In the genomic region with DNA sequence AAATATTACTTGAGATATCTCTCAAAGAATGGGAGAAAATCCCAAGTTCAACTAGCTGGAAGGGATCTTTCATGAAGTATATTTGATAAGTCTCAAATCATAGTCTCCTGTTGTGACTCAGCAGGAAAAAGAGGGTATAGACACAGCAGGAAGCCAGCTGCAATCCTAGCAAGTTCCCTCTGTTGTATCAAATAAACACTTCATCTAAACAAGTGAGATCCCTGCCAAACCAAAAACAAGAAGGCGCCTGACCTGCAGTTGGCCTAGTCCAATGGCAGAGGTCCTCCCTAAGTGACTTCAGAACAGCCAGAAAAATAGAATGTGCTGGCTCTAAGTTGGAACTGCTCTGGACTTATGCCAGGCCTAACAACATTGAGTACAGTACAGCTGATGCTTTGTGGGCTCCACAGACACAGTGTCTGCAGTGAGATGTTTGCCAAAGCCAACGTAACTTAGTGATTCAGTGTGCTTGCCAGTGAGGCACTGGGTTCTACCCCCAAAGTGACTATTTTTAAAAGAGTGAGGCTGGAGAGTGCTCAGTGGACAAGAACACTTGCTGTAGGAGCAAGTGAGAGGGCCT, we compare ENCODE assay signal across 10 mouse cellular contexts. TPM values are rescaled to one million over a fixed set of nuclear protein-coding genes. Genes with fewer than 3 reads are reported as not detected.
DNase-seq lines count a peak whose midpoint lies in the region; ATAC-seq and TF ChIP-seq lines count a peak whose summit lies in the region.
"Had no signal": no experiment of that assay in that cellular context is flagged by ENCODE, and none has a peak within 500 bp of the region (broad histone marks: within the 10 kb centered on the region; RNA-seq: fewer than 3 reads in every experiment).

No protein-coding gene starts in this region.

- H3K9ac ChIP-seq in forebrain, embryonic 15.5 days (replicated peaks), result no peak overlapping the region
- no peak overlapping the region for H3K9ac ChIP-seq in stomach, embryonic 16.5 days (ENCODE audit: low read length)
- no peak overlapping the region for H3K9ac ChIP-seq in stomach, postnatal 0 days (ENCODE audit: low read length)
- no peak overlapping the region for H3K9ac ChIP-seq in midbrain, embryonic 16.5 days (ENCODE audit: low read depth, low read length)
- H3K9ac ChIP-seq: limb, embryonic 15.5 days had no signal

- no peaks in the 10 kb centered on the region for H3K4me1 ChIP-seq in forebrain, embryonic 15.5 days
- no peaks in the 10 kb centered on the region for H3K4me1 ChIP-seq in forebrain, embryonic 10.5 days
- H3K4me1 ChIP-seq in stomach, embryonic 16.5 days (ENCODE audit: control insufficient read depth, insufficient read depth, low read length), result no peaks in the 10 kb centered on the region
- no peaks in the 10 kb centered on the region for H3K4me1 ChIP-seq in stomach, postnatal 0 days (replicated peaks; ENCODE audit: control insufficient read depth, insufficient read depth)
- no peaks in the 10 kb centered on the region for H3K4me1 ChIP-seq in midbrain, embryonic 16.5 days (ENCODE audit: control insufficient read depth, insufficient read depth, low read length)
- H3K4me1 ChIP-seq: limb, embryonic 15.5 days had no signal

- no peak overlapping the region for H3K4me3 ChIP-seq in forebrain, embryonic 15.5 days
- no peak overlapping the region for H3K4me3 ChIP-seq in forebrain, embryonic 10.5 days
- H3K4me3 ChIP-seq in stomach, embryonic 16.5 days (replicated peaks; ENCODE audit: low read length), result no peak overlapping the region
- no peak overlapping the region for H3K4me3 ChIP-seq in stomach, postnatal 0 days (ENCODE audit: low read depth, low read length)
- H3K4me3 ChIP-seq in midbrain, embryonic 16.5 days (ENCODE audit: low read depth, low read length), result no peak overlapping the region
- H3K4me3 ChIP-seq: limb, embryonic 15.5 days had no signal

- H3K36me3 ChIP-seq in forebrain, embryonic 15.5 days, result peaks cover 38% of the 10 kb centered on the region
- peaks cover 49% of the 10 kb centered on the region for H3K36me3 ChIP-seq in forebrain, embryonic 10.5 days (replicated peaks)
- 0 out of 2 replicates have a peak, but pooled peaks cover 2% of the 10 kb centered on the region for H3K36me3 ChIP-seq in stomach, embryonic 16.5 days (ENCODE audit: control insufficient read depth, insufficient read depth, low read length)
- peaks cover 13% of the 10 kb centered on the region for H3K36me3 ChIP-seq in stomach, postnatal 0 days (ENCODE audit: control insufficient read depth, insufficient read depth, low read length)
- H3K36me3 ChIP-seq in midbrain, embryonic 16.5 days (ENCODE audit: control insufficient read depth, insufficient read depth, low read length), result peaks cover 31% of the 10 kb centered on the region

- 0 out of 2 replicates have a peak, but pooled peaks have one; percentile 8 for ATAC-seq in forebrain, embryonic 15.5 days (replicated peaks)
- ATAC-seq in stomach, embryonic 16.5 days (ENCODE audit: insufficient read depth, low FRiP score), result 0 out of 2 replicates have a peak, but pooled peaks have one; percentile 47
- ATAC-seq in stomach, postnatal 0 days (ENCODE audit: low FRiP score, low TSS enrichment), result no peak
- ATAC-seq in midbrain, embryonic 16.5 days, result peak; percentile 66; the same call in 1 of the 2 replicates

- 66% methylated on average over 2 of the region's 2 CpGs for WGBS in forebrain, embryonic 15.5 days
- 90% methylated on average over 2 of the region's 2 CpGs for WGBS in forebrain, embryonic 10.5 days
- 66% methylated on average over 2 of the region's 2 CpGs for WGBS in stomach, embryonic 16.5 days
- WGBS in stomach, postnatal 0 days, result 45% methylated on average over 2 of the region's 2 CpGs
- WGBS in midbrain, embryonic 16.5 days, result 89% methylated on average over 2 of the region's 2 CpGs

- no peaks in the 10 kb centered on the region for H3K9me3 ChIP-seq in forebrain, embryonic 15.5 days
- no peaks in the 10 kb centered on the region for H3K9me3 ChIP-seq in forebrain, embryonic 10.5 days
- no peaks in the 10 kb centered on the region for H3K9me3 ChIP-seq in stomach, embryonic 16.5 days (replicated peaks; ENCODE audit: control insufficient read depth, low read length)
- no peaks in the 10 kb centered on the region for H3K9me3 ChIP-seq in stomach, postnatal 0 days (ENCODE audit: control insufficient read depth, low read length)
- no peaks in the 10 kb centered on the region for H3K9me3 ChIP-seq in midbrain, embryonic 16.5 days (replicated peaks; ENCODE audit: control insufficient read depth, low read length, poor library complexity, severe bottlenecking)
- H3K9me3 ChIP-seq: limb, embryonic 15.5 days had no signal

- TF ChIP-seq EP300 in stomach, postnatal 0 days (optimal IDR thresholded peaks at IDR 0.05), result no peak

- no peak for DNase-seq in forebrain, embryonic 10.5 days (ENCODE audit: extremely low spot score, low spot score)
- DNase-seq in stomach, postnatal 0 days (ENCODE audit: low spot score), result no peak
- peak; percentile 63 to 64 for DNase-seq in layer of hippocampus, adult 8-10 months (ENCODE audit: low spot score in 2 of 2)
- no peak for DNase-seq in spleen, postnatal 10 days (ENCODE audit: low spot score in 2 of 2)
- no peak for DNase-seq in cerebellum, postnatal 25 days

- H3K4me2 ChIP-seq in forebrain, embryonic 15.5 days (replicated peaks), result no peak overlapping the region
- no peak overlapping the region for H3K4me2 ChIP-seq in stomach, embryonic 16.5 days (ENCODE audit: low read depth, low read length)
- H3K4me2 ChIP-seq in stomach, postnatal 0 days (replicated peaks; ENCODE audit: low read depth), result no peak overlapping the region
- no peak overlapping the region for H3K4me2 ChIP-seq in midbrain, embryonic 16.5 days (ENCODE audit: low read length)
- H3K4me2 ChIP-seq: limb, embryonic 15.5 days had no signal

- TF ChIP-seq CTCF in stomach, postnatal 0 days (IDR thresholded peaks at IDR 0.05; ENCODE audit: low read depth), result no peak

- H3K27ac ChIP-seq in forebrain, embryonic 15.5 days (replicated peaks), result no peak overlapping the region
- no peak overlapping the region for H3K27ac ChIP-seq in forebrain, embryonic 10.5 days
- H3K27ac ChIP-seq in stomach, embryonic 16.5 days (ENCODE audit: low read length), result no peak overlapping the region
- no peak overlapping the region for H3K27ac ChIP-seq in stomach, postnatal 0 days (replicated peaks)
- no peak overlapping the region for H3K27ac ChIP-seq in midbrain, embryonic 16.5 days (ENCODE audit: low read length)
- H3K27ac ChIP-seq: limb, embryonic 15.5 days had no signal

- no peaks in the 10 kb centered on the region for H3K27me3 ChIP-seq in forebrain, embryonic 15.5 days
- no peaks in the 10 kb centered on the region for H3K27me3 ChIP-seq in forebrain, embryonic 10.5 days (ENCODE audit: poor library complexity, severe bottlenecking)
- no peaks in the 10 kb centered on the region for H3K27me3 ChIP-seq in stomach, embryonic 16.5 days (ENCODE audit: control insufficient read depth, insufficient read depth, low read length)
- H3K27me3 ChIP-seq in stomach, postnatal 0 days (ENCODE audit: control insufficient read depth, insufficient read depth, low read length), result no peaks in the 10 kb centered on the region
- H3K27me3 ChIP-seq in midbrain, embryonic 16.5 days (ENCODE audit: control insufficient read depth, insufficient read depth, low read depth, low read length), result no peaks in the 10 kb centered on the region
- H3K27me3 ChIP-seq: CH12.LX; limb, embryonic 15.5 days had no signal

RNA-seq across cellular contexts. Expression of a gene that starts 22.6 kb away (rescaled TPM):
- 13.5 and 14.1 TPM in 2 replicates for polyA plus RNA-seq in forebrain, embryonic 15.5 days (2015; fragmentation: Nextera tagmentation; extraction: Ambion mirVana)
- polyA plus RNA-seq in forebrain, embryonic 10.5 days (2016; fragmentation: Nextera tagmentation; extraction: Ambion mirVana), result 7.2 and 7.5 TPM in 2 replicates
- polyA plus RNA-seq in stomach, embryonic 16.5 days (2015; fragmentation: Nextera tagmentation; extraction: Ambion mirVana), result 35.8 and 36.3 TPM in 2 replicates
- polyA plus RNA-seq in stomach, postnatal 0 days (2015; fragmentation: Nextera tagmentation; extraction: Ambion mirVana), result 24.0 and 26.1 TPM in 2 replicates
- 10 to 100 TPM; 44.1 to 49.4 (median 45.2) TPM for total RNA-seq in layer of hippocampus, adult 8-10 months (2022)
- polyA plus RNA-seq in midbrain, embryonic 16.5 days (2015; fragmentation: Nextera tagmentation; extraction: Ambion mirVana), result 22.3 and 25.9 TPM in 2 replicates

RNA-seq across cellular contexts. Expression of a gene that starts 47.3 kb away (rescaled TPM):
- 13.7 and 15.6 TPM in 2 replicates for polyA plus RNA-seq in forebrain, embryonic 15.5 days (2015; fragmentation: Nextera tagmentation; extraction: Ambion mirVana)
- polyA plus RNA-seq in forebrain, embryonic 10.5 days (2016; fragmentation: Nextera tagmentation; extraction: Ambion mirVana), result 45.0 and 45.5 TPM in 2 replicates
- polyA plus RNA-seq in stomach, embryonic 16.5 days (2015; fragmentation: Nextera tagmentation; extraction: Ambion mirVana), result 17.5 and 19.2 TPM in 2 replicates
- 5.3 and 6.2 TPM in 2 replicates for polyA plus RNA-seq in stomach, postnatal 0 days (2015; fragmentation: Nextera tagmentation; extraction: Ambion mirVana)
- total RNA-seq in layer of hippocampus, adult 8-10 months (2022), result 10 to 100 TPM; 26.6 to 32.4 (median 28.3) TPM
- polyA plus RNA-seq in midbrain, embryonic 16.5 days (2015; fragmentation: Nextera tagmentation; extraction: Ambion mirVana), result 10.3 and 14.7 TPM in 2 replicates

Comparison
In these comparisons a context has a peak if more than half of its experiments do, and no peak if none do; other contexts are left out.
1. DNase-seq: peak in layer of hippocampus, adult 8-10 months (2 of 2); none in forebrain, embryonic 10.5 days (single experiment), stomach, postnatal 0 days (single experiment), spleen, postnatal 10 days (0 of 2) and cerebellum, postnatal 25 days (0 of 2).